Mouse (Mus musculus) frontal cortex, adult (tissue): ENCODE measurements around the gene Itga1.

Experiments used
- ATAC-seq: cut with Nextera tagmentation; 2 replicates; pipeline ENCODE4 v1.9.2; 2017; ENCODE audit warnings: mild to moderate bottlenecking, moderate library complexity, mixed read lengths; ENCODE audit not compliant: low TSS enrichment

Gene Itga1

GRCm38 (mm10) chr13:115101355-115102191 lies at the start of gene Itga1, which contains the start of gene Gm49395:
Itga1 (minus strand) TSS chr13:115101964.
Gm49395 (minus strand) TSS chr13:115101921.
- ATAC-seq, result peak; percentile 84

- no peak for ATAC-seq
Observed at GRCm38 (mm10) chr13:115150602-115151001, 48.8 kb upstream of the Itga1 start.

DNA sequence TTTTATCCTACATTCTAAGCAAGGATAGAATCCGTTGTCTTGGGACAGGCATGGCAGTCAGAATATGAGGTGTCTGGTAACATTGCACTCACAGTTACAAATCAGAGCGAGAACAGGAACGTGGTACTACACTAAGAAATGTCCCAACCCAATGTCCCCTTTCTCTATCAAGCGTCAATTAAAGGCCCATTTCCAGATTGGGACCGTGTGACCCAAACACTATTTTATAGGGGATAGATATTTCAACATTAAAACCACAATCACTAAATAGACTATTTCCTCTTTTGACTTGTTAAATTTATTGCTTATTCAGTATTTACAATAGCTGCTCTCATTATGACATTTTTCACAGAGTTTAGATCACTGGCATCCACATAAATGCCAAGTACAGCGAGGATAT lies 48.1 kb upstream of the Itga1 start:
- ATAC-seq, result no peak

DNA sequence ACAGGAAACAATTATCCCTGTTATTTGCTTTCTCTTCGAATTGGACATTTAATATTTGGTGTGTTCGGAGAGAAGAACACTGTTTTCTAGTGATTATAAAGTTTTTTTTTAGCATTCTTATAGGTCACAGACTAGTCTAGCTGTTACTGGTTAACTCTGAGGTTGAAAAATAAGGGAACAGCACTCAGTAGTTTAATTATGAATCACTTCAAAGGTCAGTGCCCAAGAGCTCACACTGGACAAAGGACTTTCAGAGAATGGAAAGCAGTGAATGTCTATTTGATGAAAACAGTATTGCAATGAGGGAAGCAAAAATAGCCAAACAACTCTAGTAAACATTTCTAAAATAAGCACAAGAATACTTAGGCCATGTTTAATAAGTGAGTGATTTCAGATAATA lies 41.8 kb upstream of the Itga1 start:
- no peak for ATAC-seq

DNA sequence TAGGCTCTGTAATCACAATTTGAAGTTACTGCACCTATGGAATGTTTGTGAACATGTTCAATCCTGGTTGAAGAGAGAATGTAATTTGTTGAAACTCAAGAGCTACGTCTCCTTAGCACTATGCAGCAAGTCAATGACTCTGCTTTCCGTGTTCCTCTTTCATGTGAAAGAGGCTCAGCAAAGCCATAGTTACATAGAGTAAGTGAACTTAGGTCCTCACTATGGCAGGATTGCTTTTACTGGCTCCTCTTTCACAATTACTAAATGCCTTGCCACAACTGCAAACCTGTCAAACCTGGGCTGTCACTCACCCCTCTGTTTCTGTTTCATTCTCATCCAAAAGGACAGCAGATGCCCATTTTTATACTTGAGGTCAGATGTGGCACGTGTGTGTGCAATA lies 40.3 kb upstream of the Itga1 start:
- ATAC-seq, result no peak

DNA sequence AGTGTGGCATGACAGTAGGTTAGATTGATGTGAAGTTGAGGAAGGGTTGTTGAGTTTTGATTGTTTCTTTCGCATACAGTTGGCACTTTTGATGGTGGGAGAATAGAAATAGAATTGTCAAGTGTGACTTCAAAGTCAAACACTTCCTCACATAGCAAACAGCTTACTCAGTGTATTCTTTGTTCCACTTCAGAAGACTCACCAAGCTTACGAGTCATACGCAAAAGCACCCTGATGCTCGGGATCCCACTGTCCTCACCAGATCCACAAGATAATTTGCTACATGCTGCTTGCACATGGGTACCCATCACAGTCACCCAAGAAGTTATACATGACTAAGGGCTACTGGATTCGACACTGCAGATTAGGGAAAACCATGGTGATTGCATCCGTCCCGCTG lies 36.7 kb upstream of the Itga1 start:
- no peak for ATAC-seq

DNA sequence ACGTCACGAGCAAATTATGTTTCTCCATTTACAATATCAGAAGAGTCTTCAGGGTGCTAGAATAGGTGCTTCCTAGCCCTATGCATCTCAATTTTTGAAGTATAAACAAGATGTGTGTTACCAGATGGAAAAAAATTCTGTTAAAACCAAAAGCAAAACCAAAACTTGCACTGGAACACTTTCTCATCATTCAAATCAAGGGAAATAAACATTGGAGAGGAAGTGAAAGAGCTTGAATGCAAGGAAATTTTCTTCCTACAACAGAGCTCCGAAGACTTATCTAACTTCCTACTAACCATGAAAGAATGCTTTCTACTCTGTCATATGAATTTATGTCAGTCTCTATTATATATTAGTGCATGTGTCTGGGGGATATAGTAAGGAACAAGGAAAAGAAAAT lies 35.0 kb upstream of the Itga1 start:
- ATAC-seq, result no peak

- ATAC-seq, result no peak
Observed at GRCm38 (mm10) chr13:115132435-115132834, 30.7 kb upstream of the Itga1 start.

DNA sequence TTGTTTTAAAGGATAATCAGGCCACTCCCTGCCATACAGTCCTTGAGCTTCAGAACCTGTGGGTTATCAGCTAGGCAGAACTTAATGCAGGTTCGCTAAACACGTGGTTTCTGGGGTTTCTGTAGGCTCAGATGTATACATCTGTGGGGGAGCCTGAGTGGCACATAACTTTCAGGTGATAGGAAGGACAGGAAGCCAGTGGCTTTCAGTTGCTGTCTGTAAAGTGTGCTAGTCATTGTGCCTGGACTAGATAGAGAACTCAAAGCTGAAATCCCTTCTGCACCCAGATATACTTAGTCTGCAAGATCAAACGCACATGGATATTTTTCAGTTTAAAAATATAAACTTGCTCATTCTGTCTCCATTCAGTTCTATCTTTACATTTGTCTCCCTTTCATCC lies 29.6 kb upstream of the Itga1 start:
- no peak for ATAC-seq

DNA sequence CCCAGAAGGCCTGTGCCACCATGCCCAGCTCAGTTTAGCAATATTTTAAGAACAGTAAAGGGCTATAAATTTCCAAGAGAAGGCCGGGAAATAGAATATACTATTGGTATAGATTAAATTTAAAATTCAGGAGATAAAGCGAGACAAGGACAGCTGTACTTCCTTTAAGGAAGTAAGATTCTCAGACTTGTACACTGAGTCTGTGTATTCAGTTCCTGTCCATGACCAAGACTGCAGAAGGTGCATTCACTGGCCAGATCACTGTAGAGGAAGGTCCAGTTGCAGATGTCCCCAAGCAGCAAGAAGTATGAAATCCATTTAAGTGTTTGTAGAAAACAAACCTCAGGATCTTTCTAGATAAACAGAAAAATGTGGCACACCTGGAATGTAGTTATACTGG lies 28.3 kb upstream of the Itga1 start:
- no peak for ATAC-seq

DNA sequence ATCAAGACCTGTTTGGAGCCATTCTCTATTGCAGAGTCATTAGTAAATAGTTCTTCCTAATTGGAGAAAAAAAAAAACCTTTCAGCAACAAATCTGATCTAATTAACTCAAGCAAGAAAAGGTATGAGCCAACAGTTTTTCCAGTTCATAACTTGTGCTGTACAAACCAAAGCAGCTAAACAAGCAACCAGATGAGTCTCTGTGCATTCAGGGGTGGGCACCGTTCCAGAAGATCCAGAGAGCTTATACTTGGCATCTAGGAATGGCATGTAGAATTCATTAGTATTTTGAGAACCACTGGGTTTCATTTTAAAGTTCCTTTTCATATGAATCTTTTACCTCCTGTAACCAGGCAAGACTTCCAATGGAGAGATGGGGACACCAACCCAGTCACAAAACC lies 26.1 kb upstream of the Itga1 start:
- no peak for ATAC-seq

DNA sequence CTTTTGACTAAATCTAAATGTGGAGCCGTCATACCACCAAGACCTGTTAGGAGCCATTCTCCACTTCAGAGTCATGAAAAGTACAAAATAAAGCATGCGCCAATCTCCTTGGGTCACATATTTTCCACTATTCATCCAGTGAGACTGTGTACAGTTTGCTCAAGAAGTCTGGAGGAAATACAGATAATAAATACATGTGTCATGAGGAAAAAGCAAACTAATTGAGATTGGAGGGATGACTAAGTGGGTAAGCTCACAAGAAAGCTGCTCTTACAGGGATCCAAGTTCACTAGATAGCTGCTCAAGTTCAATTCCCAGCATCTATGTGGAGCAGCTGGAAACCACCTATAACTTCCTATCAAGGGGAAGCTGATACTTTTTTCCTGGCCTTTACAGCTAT lies 24.8 kb upstream of the Itga1 start:
- ATAC-seq, result no peak

- no peak for ATAC-seq
Observed at GRCm38 (mm10) chr13:115125130-115125529, 23.4 kb upstream of the Itga1 start.

DNA sequence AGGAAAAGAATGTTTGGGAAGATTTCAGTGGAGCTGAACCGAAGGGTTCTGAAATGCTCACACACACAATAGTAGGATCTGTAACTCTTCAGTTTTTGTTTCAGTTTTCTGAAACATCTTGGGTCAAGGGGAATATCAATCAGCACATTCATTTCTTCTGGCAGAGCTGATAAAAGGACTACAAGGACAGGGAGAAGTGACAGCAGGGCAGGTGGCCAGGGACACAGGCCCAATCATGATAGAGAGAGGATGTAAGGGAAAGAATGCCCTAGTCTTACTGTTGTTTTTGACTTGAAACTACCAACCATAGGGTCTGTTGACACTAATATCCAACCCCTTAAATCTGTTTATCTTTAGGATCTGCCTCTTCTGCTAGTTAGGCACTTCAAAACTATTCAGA lies 22.8 kb upstream of the Itga1 start:
- no peak for ATAC-seq

DNA sequence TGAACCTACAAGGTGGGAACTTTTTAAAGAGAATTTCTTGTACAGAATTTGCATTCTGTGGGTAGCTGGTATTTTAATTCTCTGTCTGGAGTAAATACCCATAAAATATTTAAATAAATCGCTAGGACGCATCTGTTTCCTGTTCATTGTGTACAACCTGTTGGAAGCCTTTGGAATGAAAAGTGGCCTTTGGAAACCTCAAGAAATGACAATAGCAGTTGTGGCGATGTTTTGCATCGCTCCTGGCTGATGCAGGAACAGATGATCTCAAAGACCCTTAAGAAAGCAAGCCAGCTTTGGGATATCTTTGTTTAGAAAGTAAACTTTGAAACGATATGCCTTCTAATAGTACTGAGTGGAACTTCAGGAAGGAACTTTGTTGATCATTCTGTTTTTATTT lies 17.0 kb upstream of the Itga1 start:
- ATAC-seq, result no peak

DNA sequence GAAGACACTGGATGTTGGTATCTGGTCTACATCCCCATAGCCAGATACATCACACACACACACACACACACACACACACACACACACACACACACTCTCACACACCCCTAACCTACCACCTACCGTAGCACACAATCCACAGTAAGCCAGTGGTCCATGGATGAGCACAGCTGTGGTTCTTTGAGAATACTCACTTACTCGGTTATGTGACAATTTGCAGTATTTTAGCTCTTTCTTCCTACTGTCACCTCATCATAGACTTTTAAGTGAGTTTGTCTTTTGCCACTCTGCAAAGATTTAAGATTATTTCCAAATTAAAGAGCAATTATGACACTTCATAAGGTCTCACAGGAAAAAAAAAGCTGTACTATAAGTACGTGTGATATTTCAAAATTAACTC lies 16.4 kb upstream of the Itga1 start:
- ATAC-seq, result no peak

- ATAC-seq, result no peak
Observed at GRCm38 (mm10) chr13:115116930-115117621, 15.3 kb upstream of the Itga1 start.

DNA sequence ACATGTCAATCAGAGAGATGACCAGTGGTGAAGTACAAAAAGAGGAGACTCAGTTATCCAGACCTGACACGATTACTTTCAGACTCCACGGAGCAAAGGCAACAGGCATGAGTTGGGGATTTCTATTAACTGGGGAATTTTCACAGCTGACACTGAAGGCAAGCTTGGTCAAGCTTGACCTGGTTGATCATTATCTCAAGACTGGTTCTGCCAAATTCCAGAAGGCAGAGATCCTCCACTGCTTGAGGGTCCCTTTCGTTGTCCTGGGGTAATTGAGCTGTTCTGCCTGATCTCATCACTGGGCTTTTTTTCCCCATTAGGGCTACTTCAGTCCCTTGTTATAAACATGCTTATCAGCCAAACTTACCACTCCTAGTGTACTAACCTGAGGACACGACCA lies 7.9 kb upstream of the Itga1 start:
- no peak for ATAC-seq

DNA sequence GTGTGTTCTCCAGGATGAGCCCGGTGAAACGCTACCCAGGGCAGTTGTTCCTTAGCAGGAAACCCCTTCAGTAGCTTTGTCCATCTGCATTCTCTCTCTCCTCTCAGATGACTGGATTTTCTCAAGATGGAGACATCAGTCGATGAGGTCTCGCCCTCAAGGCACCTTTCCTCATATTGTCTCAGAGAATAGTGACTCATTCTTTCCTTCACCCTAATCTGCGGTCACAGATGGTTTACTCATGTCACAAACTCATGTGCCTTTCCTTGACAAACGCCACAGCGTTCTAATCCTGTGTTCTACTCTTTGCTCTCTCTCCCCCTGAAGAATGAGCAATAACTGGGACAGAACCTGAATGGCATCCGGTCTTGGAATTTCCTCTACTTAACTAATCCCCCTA lies 5.7 kb upstream of the Itga1 start:
- no peak for ATAC-seq

- no peak for ATAC-seq
Observed at GRCm38 (mm10) chr13:115106183-115106582, 4.4 kb upstream of the Itga1 start.

DNA sequence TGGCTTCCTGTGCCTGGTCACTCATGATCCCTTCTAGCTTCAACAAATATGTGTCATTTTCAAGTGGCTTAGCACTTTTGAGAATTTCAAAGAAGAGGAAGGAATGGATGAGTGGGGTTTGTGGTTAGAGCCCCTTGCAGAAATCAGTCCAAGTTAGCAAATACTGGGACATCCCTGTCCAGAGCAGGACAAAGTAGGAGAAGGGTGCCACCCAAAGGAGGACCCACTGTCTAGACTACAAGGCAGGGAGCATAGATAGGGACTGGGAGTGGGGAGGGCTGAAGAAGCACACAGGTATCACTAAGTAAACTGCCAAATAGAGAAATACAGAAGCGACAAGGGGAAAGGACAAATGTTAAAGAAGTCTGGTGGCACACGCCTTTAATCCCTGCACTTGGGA lies 990 bp upstream of the Itga1 start:
- no peak for ATAC-seq

DNA sequence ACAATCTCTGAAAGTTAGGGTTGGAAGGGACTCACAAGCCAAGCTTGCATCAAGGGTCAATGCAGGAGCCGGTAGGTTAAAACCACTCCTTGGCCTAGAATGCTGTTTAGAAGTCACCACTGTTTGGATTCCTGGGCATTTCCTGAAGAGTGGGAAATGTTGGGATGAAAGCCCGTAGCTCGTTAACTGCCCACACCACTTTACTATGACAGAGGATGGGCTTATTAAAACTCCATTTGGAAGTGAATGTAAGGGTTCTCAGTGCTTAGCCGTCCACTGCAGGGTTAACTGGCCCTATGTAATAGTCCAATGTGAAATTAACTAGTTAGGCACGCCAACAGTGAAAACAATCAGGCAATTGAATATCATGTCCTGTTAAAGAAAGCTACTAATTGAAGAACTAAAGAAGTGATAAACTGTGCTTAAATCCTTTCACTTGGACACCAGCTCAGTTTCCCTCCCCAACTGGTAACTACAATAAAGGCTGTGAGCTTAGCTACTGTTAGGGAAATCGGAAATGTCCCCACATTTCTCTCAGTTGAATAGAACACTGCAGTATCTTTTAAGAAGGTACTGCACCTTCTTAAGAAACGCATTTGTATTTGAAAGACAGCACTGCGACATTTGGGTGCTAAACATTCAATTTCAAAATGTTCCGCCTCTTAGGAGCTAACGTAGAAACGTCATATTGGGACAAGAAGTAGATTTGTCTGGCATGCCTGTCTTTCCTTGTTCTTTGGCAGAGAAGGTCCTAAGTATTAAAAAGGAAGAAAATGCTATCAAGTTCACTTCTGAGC lies 1.2 kb downstream of the Itga1 start:
- ATAC-seq, result no peak

- no peak for ATAC-seq
Observed at GRCm38 (mm10) chr13:115099381-115099780, 2.4 kb downstream of the Itga1 start.
